Mouse (Mus musculus): Measurements from ENCODE around the gene Ubac2.
"Not testable (repeated sequence)": the region's sequence is repeated elsewhere in the genome, so short reads cannot be mapped to it uniquely, and the experiment has no call there.

DNA sequence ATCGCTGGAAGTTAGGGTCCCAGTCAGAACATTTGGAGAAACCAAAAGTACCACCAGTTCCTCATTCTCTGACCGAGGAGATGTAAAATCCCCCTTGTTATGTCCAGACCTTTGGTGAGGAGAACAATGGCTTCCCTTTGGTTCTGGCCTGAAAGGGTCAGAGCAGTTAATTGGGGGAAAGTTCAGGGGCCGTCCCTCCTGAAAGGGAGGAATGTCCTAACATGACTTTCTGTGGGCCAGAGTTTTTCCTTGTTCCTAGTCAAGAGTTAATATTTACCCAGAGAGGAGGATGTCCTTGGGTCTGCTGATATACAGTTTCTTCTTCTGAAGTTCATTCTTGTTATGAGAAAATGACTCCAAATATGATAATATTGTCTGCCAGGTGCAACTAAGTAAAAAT lies 189.6 kb downstream of the Ubac2 start:
- TF ChIP-seq CHD2 (IDR thresholded peaks at IDR 0.05; ENCODE audit: low read depth, low read length); MAFK (IDR thresholded peaks at IDR 0.05; ENCODE audit: insufficient read depth, low read depth, low read length); ZC3H11A (IDR thresholded peaks at IDR 0.05; ENCODE audit: borderline replicate concordance, low read depth, low read length): not testable (repeated sequence)

Data from ES-E14 (cell line).